Mouse (Mus musculus) urinary bladder, postnatal 14 days (tissue): ENCODE measurements around the gene Dock11.

Experiments
- DNase-seq: peaks from one replicate; pipeline ENCODE4 v3.0.0; 2021; ENCODE audit warnings: low spot score

The Dock11 gene

DNA sequence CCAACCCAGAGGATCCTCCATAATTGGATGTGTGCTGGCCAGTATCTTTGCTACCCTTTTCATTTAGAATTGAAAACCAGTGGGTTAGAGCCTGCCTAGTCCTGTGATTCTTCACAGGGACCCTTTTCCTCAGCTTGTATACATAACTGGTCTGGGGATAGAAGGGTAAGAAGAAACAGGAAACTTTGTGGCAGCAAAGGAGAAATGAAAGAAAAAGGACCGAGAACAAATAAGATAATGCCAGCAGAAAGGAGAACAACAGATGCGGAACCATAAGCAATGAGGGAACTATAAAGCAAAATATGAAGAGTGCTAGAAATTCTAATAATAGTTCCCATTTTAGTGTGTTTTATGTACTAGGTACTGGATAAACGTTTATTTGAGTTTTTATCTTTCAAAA lies 212.7 kb downstream of the Dock11 start:
- no peak for DNase-seq

- DNase-seq = no peak
Observed at GRCm38 (mm10) chrX:36108601-36109000, 220.0 kb downstream of the Dock11 start.

GRCm38 (mm10) chrX:36111622-36112421 lies 223.2 kb downstream of the Dock11 start, which contains the start of gene Il13ra1:
TSS of gene Il13ra1 (plus strand) at chrX:36112110.
- DNase-seq = peak; percentile 44

GRCm38 (mm10) chrX:36112422-36112750 lies 223.8 kb downstream of the Dock11 start:
- DNase-seq = no peak

DNA sequence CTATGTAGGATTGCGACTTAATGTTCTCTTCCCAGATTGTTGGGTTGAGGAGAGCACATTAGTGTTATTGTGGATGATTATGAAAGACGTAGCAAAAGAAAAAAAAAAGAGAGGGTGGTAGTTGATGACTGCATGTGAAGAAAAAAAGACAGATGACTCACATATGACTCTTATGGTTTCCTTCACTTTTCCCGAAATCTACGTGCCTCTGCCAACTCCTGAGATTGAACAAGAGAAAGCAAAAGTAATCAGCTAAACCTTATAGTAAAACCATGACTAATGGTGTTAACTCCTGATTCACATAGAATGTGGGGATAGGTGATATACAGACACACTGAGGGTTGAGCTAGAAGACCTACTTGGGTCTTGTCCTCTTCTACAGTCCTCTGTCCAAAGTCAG lies 226.5 kb downstream of the Dock11 start:
- DNase-seq = no peak
